9 mouse cellular contexts compared by ENCODE assay signal in the genomic region with DNA sequence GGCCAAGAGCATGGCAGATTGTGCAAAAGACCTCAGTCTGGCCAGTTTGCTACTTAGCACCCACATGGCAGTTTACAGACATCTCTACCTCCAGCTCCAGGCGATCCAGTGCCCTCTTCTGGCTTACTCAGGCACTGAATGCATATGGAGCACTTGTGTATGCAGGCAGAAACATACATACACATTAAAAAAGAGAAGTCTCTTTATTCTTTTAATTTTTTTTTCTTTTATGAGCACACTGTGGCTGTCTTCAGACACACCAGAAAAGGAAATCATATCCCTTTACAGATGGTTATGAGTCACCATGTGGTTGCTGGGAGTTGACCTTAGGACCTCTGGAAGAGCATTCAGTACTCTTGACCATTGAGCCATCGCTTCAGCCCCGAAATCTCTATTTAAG. TPM values are rescaled to one million over a fixed set of nuclear protein-coding genes. Genes with fewer than 3 reads are reported as not detected.
DNase-seq lines count a peak whose midpoint lies in the region; ATAC-seq lines count a peak whose summit lies in the region.
"Had no signal": no experiment of that assay in that cellular context is flagged by ENCODE, and none has a peak within 500 bp of the region (broad histone marks: within the 10 kb centered on the region; RNA-seq: fewer than 3 reads in every experiment).

No protein-coding gene starts in this region.

- intact Hi-C loops in gastrocnemius, postnatal 14 days (cut with DNase I; ENCODE audit: low total_unique reads): no loop called here

- no peaks in the 10 kb centered on the region for H3K9me3 ChIP-seq in hindbrain, embryonic 14.5 days (ENCODE audit: control insufficient read depth, low read length)
- H3K9me3 ChIP-seq in hindbrain, embryonic 16.5 days (ENCODE audit: control insufficient read depth, low read length): no peaks in the 10 kb centered on the region
- H3K9me3 ChIP-seq: megakaryocyte, embryonic 14.5 days had no signal

- DNase-seq in hindbrain, embryonic 14.5 days (ENCODE audit: low spot score): no peak
- peak; percentile 78 for DNase-seq in CD4-positive helper T cell, adult 2 months (ENCODE audit: low read depth, low spot score)
- peak; percentile 43 for DNase-seq in ZHBTc4 (ENCODE audit: low read depth, low spot score)
- DNase-seq in gastrocnemius, postnatal 14 days: peak; percentile 14
- peak; percentile 68 for DNase-seq in lung, postnatal 10 days
- peak; percentile 59 for DNase-seq in thymus, postnatal 0 days (ENCODE audit: low spot score)
- no peak for DNase-seq in urinary bladder, postnatal 4 days (ENCODE audit: low spot score in 2 of 2)

- H3K4me3 ChIP-seq in hindbrain, embryonic 14.5 days (replicated peaks; ENCODE audit: low read length): no peak overlapping the region
- no peak overlapping the region for H3K4me3 ChIP-seq in hindbrain, embryonic 16.5 days (ENCODE audit: low read length)
- H3K4me3 ChIP-seq: megakaryocyte, embryonic 14.5 days had no signal

- peaks cover 8% of the 10 kb centered on the region for H3K4me1 ChIP-seq in hindbrain, embryonic 14.5 days (replicated peaks; ENCODE audit: control insufficient read depth, insufficient read depth, low read length)
- peaks cover 18% of the 10 kb centered on the region for H3K4me1 ChIP-seq in hindbrain, embryonic 16.5 days (ENCODE audit: control insufficient read depth, insufficient read depth, low read depth, low read length)

- WGBS in hindbrain, embryonic 14.5 days: 79% methylated on average over 3 of the region's 3 CpGs
- 79% methylated on average over 3 of the region's 3 CpGs for WGBS in hindbrain, embryonic 16.5 days

- peaks cover 11% of the 10 kb centered on the region; the same call in 1 of the 2 replicates for H3K36me3 ChIP-seq in hindbrain, embryonic 14.5 days (replicated peaks; ENCODE audit: control insufficient read depth, insufficient read depth)
- H3K36me3 ChIP-seq in hindbrain, embryonic 16.5 days (ENCODE audit: control insufficient read depth, insufficient read depth, low read length): peaks cover 5% of the 10 kb centered on the region

- no peaks in the 10 kb centered on the region for H3K27me3 ChIP-seq in hindbrain, embryonic 14.5 days (ENCODE audit: control insufficient read depth, insufficient read depth, low read length)
- no peaks in the 10 kb centered on the region for H3K27me3 ChIP-seq in hindbrain, embryonic 16.5 days (replicated peaks; ENCODE audit: control insufficient read depth, insufficient read depth, low read length)
- H3K27me3 ChIP-seq: megakaryocyte, embryonic 14.5 days had no signal

- peak overlapping the region; percentile 30 for H3K4me2 ChIP-seq in hindbrain, embryonic 14.5 days (replicated peaks)
- H3K4me2 ChIP-seq in hindbrain, embryonic 16.5 days (ENCODE audit: low read length): no peak overlapping the region

- no peak for ATAC-seq in hindbrain, embryonic 14.5 days (ENCODE audit: low FRiP score)
- no peak for ATAC-seq in hindbrain, embryonic 16.5 days

- no peak overlapping the region for H3K27ac ChIP-seq in hindbrain, embryonic 14.5 days
- H3K27ac ChIP-seq in hindbrain, embryonic 16.5 days (ENCODE audit: low read depth, low read length): no peak overlapping the region

- no peak overlapping the region for H3K9ac ChIP-seq in hindbrain, embryonic 14.5 days
- H3K9ac ChIP-seq in hindbrain, embryonic 16.5 days (ENCODE audit: low read depth, low read length): no peak overlapping the region

RNA-seq across cellular contexts. Expression of gene Arid4a, which starts 35.3 kb away (rescaled TPM):
- 36.9 and 39.1 TPM in 2 replicates for polyA plus RNA-seq in hindbrain, embryonic 14.5 days (2014; fragmentation: Nextera tagmentation; extraction: Ambion mirVana)
- polyA plus RNA-seq in hindbrain, embryonic 16.5 days (2015; fragmentation: Nextera tagmentation; extraction: Ambion mirVana): 41.4 and 41.7 TPM in 2 replicates
- 1 to 10 TPM; 8.4 to 8.5 TPM for total RNA-seq in gastrocnemius, postnatal 14 days (2021)
- polyA plus RNA-seq in thymus, postnatal 0 days (2015; fragmentation: Nextera tagmentation; extraction: Ambion mirVana): 60.0 and 71.5 TPM in 2 replicates

Comparison
In these comparisons a context has a peak if more than half of its experiments do, and no peak if none do; other contexts are left out.
1. DNase-seq: peak in CD4-positive helper T cell, adult 2 months (single experiment), ZHBTc4 (single experiment), gastrocnemius, postnatal 14 days (single experiment), lung, postnatal 10 days (single experiment) and thymus, postnatal 0 days (single experiment); none in hindbrain, embryonic 14.5 days (single experiment) and urinary bladder, postnatal 4 days (0 of 2).